Mouse (Mus musculus) kidney, postnatal 14 days (tissue): ENCODE measurements at regions not wholly inside any gene's neighbourhood (a gene's known extent, or its start where the extent isn't known, plus 50 kb on each side); places are given as distances from the start of the nearest gene placed in this dataset.

Source experiments
- DNase-seq: peaks from one replicate; pipeline ENCODE4 v3.0.0; 2022; ENCODE audit warnings: mixed read lengths

- DNase-seq, result no peak
Observed at GRCm38 (mm10) chr1:168818381-168818780, 386.3 kb upstream of the Pbx1 start.

- no peak for DNase-seq
Observed at GRCm38 (mm10) chr1:168807084-168807483, 375.0 kb upstream of the Pbx1 start.

GRCm38 (mm10) chr1:168805442-168805841, 373.4 kb upstream of the Pbx1 start:
- DNase-seq, result no peak

DNA sequence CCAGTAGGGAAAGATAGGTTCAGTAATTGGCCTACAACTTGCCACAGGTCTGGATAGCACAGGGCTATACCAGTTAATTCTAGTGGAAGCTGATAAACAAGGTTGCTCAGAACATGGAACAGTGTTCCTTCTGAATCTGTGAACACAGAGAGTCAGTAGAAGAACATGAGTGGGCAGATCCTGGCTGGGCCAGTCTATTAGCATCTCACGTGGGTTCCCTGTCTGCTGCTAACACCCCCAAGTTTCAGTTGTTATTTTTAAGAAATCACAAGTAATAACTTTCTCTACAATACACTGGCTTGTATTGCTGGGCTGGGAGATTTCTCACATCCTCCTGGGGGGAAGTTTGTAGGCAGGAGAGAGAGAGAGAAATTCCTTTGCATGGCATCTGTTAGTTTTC, 369.0 kb upstream of the Pbx1 start:
- no peak for DNase-seq

GRCm38 (mm10) chr1:168786731-168787130, 354.7 kb upstream of the Pbx1 start:
- DNase-seq, result no peak

DNA sequence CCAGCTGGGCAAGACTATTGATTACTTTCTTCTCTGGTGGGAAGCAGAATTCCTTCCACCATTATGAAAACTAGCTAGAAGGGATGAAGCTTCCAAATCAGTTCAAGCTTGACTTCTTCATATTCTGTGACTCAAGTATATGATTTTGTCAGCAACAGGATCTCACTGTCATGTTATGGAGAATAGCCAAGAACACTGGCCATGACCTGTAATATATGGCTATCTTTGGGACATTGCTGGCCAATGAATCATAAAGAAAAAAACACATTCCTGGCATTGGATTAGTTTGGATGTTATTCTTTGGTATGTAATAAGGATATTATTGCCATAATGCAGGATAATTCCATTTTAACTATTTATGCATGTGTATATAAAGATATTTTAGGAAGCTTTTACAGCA, 351.8 kb upstream of the Pbx1 start:
- DNase-seq, result no peak

GRCm38 (mm10) chr1:168764368-168764895, 332.4 kb upstream of the Pbx1 start:
- no peak for DNase-seq

- DNase-seq, result no peak
Observed at GRCm38 (mm10) chr1:168761095-168761494, 329.0 kb upstream of the Pbx1 start.

GRCm38 (mm10) chr1:168760239-168760638, 328.2 kb upstream of the Pbx1 start:
- DNase-seq, result no peak

- DNase-seq, result peak; percentile 15
Observed at GRCm38 (mm10) chr1:168758835-168759234, 326.8 kb upstream of the Pbx1 start.

DNA sequence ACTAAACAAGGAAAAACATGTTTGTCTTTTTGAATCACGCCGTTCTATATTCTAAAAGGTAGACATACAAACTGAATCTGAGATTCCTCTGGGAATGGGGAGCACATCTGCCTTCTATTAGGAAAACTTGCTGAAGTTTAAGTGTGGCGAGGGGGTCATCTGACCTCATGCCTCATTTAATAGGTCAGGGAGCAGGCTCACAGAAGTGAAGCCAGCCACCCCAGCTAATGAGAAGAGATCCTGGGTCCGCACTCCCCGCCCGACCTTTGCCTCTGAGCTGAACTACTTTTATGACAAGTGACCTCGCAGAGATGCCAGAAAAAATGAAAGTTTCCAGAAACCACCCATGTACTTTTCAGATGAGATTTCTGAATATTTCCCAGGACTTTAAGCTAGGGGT, 322.1 kb upstream of the Pbx1 start:
- DNase-seq, result peak; percentile 29

- DNase-seq, result no peak
Observed at GRCm38 (mm10) chr1:168743435-168743834, 311.4 kb upstream of the Pbx1 start.

DNA sequence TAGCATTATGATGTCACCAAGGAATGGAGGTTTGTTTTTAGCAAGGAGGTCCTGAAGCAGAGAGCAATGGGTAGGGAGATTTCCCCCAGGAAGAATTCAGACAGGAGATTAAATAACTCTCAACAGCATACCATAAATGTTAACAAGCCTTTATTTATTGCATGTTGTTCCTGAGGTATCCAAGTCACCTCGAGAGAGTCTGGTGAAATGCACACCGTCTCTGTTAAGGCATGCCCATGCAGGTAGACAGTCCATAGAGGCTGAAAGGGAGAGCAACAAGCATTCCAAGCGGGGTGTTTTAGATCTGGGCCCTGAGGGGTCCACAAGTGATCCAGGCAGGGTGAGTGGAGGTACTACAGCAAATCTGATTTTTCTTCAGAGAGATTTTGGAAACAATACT, 305.9 kb upstream of the Pbx1 start:
- no peak for DNase-seq

DNA sequence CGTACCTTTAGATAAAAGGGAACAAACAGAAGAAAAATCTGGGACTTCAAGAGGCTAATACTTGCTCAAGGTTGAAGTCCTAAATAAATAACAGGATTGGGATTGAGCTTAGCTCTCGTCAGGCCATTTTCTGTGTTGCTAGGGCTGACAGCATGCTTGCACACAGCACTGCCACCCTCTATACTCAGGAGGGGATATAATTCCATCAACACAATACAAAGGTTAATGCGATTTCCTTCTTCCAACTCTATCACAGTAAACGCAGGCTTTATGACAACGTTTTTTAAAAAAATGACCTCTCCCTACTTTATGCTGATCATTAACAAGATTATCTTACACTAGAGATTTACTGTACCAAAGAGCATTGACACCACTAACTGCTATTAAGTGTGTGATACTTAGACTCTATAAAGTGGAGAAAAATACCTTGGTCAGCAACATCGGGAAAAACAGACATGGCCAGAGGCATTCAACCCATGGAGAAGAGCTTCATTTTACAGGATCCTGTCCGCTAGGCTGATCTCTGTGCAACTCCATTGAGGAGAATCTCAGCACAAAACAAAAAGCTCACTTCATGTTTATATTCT, 305.3 kb upstream of the Pbx1 start:
- no peak for DNase-seq

GRCm38 (mm10) chr1:168733066-168733465, 301.0 kb upstream of the Pbx1 start:
- no peak for DNase-seq

GRCm38 (mm10) chr1:168709836-168710235, 277.8 kb upstream of the Pbx1 start:
- peak; percentile 10 for DNase-seq

DNA sequence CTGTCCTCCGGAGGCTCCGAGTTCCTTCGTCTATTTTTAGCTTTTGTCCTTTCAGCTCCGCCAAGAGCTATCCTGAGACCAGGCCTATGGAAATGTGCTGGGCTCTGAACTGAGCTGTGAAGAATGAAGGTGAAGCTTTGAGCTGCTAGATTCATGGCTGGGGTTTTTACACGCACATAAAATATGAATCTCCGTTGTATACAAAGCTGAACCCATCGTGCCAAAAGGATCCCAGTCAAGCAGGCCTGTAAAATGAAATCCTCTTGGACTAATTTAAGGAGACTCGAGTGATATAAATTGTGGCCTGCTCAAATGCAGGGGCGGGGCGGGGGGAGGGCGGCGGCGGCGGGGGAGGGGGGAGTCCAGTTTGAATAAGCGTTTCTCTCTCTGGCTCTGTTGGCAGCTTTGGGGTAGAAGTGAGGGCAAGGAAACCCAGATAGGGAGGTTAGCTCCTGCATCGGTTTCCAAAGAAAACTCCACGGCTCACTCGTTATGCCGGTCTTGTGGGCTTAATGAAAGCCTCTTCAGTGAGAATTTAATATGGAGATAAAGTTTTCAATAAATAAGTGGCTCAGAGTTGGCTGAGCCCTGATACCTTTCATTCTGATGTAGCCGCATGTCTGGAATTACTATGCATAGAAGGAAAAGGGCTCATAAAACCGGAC, 277.1 kb upstream of the Pbx1 start:
- DNase-seq, result peak; percentile 18

GRCm38 (mm10) chr1:168708161-168708865, 276.2 kb upstream of the Pbx1 start:
- peak; percentile 63 for DNase-seq

GRCm38 (mm10) chr1:168697386-168697785, 265.3 kb upstream of the Pbx1 start:
- no peak for DNase-seq

DNA sequence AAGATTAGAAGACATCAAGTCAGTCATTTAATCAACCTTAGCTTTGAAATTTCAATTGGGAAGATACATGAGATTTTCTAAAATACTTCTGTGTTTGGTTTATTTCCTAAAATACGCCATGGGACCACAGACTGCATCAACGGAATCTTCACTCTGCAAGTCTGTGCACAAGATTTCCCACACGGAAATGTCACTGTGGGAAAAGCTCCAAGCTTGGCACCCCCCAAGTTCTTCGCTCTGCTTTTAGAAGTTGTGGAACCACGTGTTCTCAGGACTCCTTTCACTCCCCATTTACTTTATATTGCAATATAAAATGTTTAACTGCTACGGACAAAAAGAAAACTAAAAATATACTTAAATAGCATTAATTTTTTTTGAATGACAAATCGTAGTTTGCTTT, 254.8 kb upstream of the Pbx1 start:
- no peak for DNase-seq

DNA sequence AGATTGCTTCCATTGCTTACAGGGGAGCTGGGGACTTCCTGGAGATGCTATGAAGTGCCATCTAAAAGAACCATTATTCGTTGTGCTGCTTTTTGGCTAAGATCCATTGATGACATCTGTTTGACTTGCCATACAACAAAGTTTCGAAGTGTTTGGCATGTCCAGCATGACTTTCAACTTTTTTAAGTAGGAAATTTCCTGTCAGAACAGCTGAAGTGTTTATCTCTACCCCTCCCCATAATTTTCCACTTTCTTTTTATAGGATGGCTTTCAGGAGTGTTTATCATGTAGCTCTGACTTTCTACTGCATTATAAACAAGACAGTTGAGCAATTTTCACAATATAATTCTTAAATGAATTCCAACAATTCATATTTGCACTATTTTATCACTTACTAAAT, 253.1 kb upstream of the Pbx1 start:
- DNase-seq, result no peak

GRCm38 (mm10) chr1:168681685-168682491, 249.8 kb upstream of the Pbx1 start:
- DNase-seq, result no peak

- no peak for DNase-seq
Observed at GRCm38 (mm10) chr1:168680674-168681073, 248.6 kb upstream of the Pbx1 start.
